Mouse (Mus musculus) liver, embryonic 14.5 days (tissue): ENCODE data around the gene Cldn17. TPM values are rescaled to one million over a fixed set of nuclear protein-coding genes. Genes with fewer than 3 reads are reported as not detected.

ENCODE experiments used
- ATAC-seq: fragments of 200-750 bp; cut with Nextera tagmentation; 2 replicates; pipeline ENCODE4 v1.8.0; 2017; ENCODE audit warnings: moderate number of reproducible peaks, mild to moderate bottlenecking, moderate library complexity; ENCODE audit not compliant: insufficient read depth
- DNase-seq, 3 experiments: peaks; one replicate each; pipeline ENCODE4 v3.0.0-alpha.2; 2012 to 2013; ENCODE audit warnings: low read depth in 3 of 3, low spot score in 3 of 3
- H3K27ac ChIP-seq: fragments of 300-500 bp; sonication (generic); 2 replicates; pipeline ENCODE4 v1.5.1; 2014; ENCODE audit warnings: moderate library complexity, mild to moderate bottlenecking, control low read depth, inconsistent platforms
- H3K27me3 ChIP-seq: fragments of 300-500 bp; sonication (generic); 2 replicates; pipeline ENCODE4 v1.6.1; 2014; ENCODE audit warnings: mild to moderate bottlenecking, low read length, moderate library complexity; ENCODE audit not compliant: control insufficient read depth, insufficient read depth
- H3K36me3 ChIP-seq: fragments of 300-500 bp; sonication (generic); replicated peaks from 2 replicates; pipeline ENCODE4 v1.6.1; 2014; ENCODE audit warnings: low read depth; ENCODE audit not compliant: control insufficient read depth, insufficient read depth
- H3K4me1 ChIP-seq, 2 experiments: fragments of 200-500 bp in 1 of 2; fragments of 300-500 bp in 1 of 2; sonication (generic) in 1 of 2; replicated peaks; 2 replicates each; pipeline ENCODE4 v1.6.1; 2012 to 2014; ENCODE audit warnings: antibody characterized with exemption in 1 of 2, inconsistent platforms in 1 of 2, low read length in 1 of 2; ENCODE audit not compliant: control insufficient read depth in 2 of 2, insufficient read depth in 2 of 2
- H3K4me2 ChIP-seq: fragments of 300-500 bp; sonication (generic); 2 replicates; pipeline ENCODE4 v1.6.1; 2014; ENCODE audit warnings: low read depth, mild to moderate bottlenecking, control low read depth, moderate library complexity
- H3K4me3 ChIP-seq, 2 experiments: fragments of 200-500 bp in 1 of 2; fragments of 300-500 bp in 1 of 2; sonication (generic) in 1 of 2; 2 replicates each; pipeline ENCODE4 v1.5.1; 2012 to 2014; ENCODE audit warnings: low read depth in 2 of 2, low read length in 2 of 2, mild to moderate bottlenecking in 2 of 2, control low read depth in 1 of 2, inconsistent platforms in 1 of 2, moderate library complexity in 1 of 2; ENCODE audit not compliant: insufficient read depth in 1 of 2
- H3K9ac ChIP-seq: fragments of 300-500 bp; sonication (generic); replicated peaks from 2 replicates; pipeline ENCODE4 v1.6.1; 2014; ENCODE audit warnings: mild to moderate bottlenecking, control low read depth, moderate library complexity
- H3K9me3 ChIP-seq: fragments of 300-500 bp; sonication (generic); 2 replicates; pipeline ENCODE4 v1.6.1; 2016; ENCODE audit warnings: low read length, mixed read lengths; ENCODE audit not compliant: control insufficient read depth
- CTCF ChIP-seq: IDR thresholded peaks from 2 replicates; pipeline ENCODE4 v1.5.1; 2016; ENCODE audit warnings: antibody characterized with exemption, low read depth, control low read depth
- EP300 ChIP-seq: IDR thresholded peaks from 2 replicates; pipeline ENCODE4 v1.6.1; 2016; ENCODE audit warnings: antibody characterized with exemption, low read depth
- WGBS: fragments of 180-500 bp; shearing (Covaris S2); extraction: QIAGEN DNeasy Blood & Tissue Kit; methylation state at CpG from one replicate; pipeline ENCODE4 v1.1.7; 2014; ENCODE audit not compliant: insufficient replicate concordance; 5-methylcytosine and 5-hydroxymethylcytosine counted together
- polyA plus RNA-seq, 2 experiments: library from polyadenylated mRNA; depleted of rRNA in 1 of 2; stranded (reverse) in 1 of 2; unstranded in 1 of 2; fragments of >200 nt; fragmentation: Nextera tagmentation in 1 of 2; extraction: Ambion mirVana in 1 of 2; gene quantifications; 2 replicates each; pipeline versions ENCODE4 v1.2.1 to v1.2.3; 2012 to 2014

The Cldn17 gene
- polyA plus RNA-seq, 2 experiments: not detected

DNA sequence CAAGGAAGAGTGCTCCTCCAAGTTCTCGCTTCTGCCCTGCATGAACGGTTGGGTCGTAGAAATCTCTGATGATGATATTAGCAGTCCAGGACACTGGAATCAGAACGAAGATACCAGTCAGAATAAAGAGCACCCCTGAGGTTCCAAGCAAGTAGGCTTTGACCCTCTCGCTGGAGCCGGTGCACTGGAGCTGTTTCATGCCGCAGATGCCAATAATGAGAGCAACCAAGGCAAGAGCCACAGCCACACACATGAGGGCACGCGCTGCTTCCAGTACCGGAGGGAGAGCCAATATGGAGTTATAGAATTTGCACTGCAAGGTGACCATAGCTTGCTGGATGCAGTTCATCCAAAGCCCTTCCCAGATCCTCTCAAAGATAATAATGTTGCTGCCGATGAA is 440 bp downstream of the Cldn17 start:
- Histone ChIP-seq H3K9ac (no peak overlapping the region), H3K36me3 (no peaks in the 10 kb centered on the region), H3K27me3 (no peaks in the 10 kb centered on the region), H3K9me3 (no peaks in the 10 kb centered on the region), H3K4me1 (no peaks in the 10 kb centered on the region), H3K4me3 (no peak overlapping the region), H3K4me2 (no peak overlapping the region), H3K27ac (no peak overlapping the region)
- no peak for ATAC-seq
- TF ChIP-seq CTCF (no peak), EP300 (no peak)
- 75% methylated on average over 11 of the region's 11 CpGs for WGBS
- no peak for DNase-seq

DNA sequence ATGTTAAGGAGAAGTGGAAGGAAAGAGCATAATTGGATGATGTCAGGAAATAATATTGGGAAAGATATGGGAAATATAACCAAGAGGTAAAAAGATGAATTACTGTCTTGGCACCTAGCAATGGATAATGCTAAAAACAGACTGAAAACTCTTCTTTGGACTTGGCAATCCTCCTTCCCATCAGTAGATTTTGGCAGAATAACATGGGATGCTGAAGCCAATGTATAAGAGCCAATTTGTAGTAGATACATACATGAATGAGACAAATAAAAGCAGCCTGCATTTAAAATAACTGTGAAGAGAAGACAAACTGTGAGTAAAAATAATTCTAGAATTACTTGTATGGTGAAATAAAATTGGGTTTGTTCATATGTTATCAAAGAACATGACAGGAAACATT is 18.7 kb downstream of the Cldn17 start:
- no peak for DNase-seq
- no peak overlapping the region for H3K4me2 ChIP-seq
- no peak overlapping the region for H3K9ac ChIP-seq
- no peaks in the 10 kb centered on the region for H3K27me3 ChIP-seq
- H3K36me3 ChIP-seq: no peaks in the 10 kb centered on the region
- no peak overlapping the region for H3K4me3 ChIP-seq
- TF ChIP-seq EP300 (no peak), CTCF (no peak)
- H3K27ac ChIP-seq: no peak overlapping the region
- no peaks in the 10 kb centered on the region for H3K4me1 ChIP-seq
- no peaks in the 10 kb centered on the region for H3K9me3 ChIP-seq
- ATAC-seq: no peak

DNA sequence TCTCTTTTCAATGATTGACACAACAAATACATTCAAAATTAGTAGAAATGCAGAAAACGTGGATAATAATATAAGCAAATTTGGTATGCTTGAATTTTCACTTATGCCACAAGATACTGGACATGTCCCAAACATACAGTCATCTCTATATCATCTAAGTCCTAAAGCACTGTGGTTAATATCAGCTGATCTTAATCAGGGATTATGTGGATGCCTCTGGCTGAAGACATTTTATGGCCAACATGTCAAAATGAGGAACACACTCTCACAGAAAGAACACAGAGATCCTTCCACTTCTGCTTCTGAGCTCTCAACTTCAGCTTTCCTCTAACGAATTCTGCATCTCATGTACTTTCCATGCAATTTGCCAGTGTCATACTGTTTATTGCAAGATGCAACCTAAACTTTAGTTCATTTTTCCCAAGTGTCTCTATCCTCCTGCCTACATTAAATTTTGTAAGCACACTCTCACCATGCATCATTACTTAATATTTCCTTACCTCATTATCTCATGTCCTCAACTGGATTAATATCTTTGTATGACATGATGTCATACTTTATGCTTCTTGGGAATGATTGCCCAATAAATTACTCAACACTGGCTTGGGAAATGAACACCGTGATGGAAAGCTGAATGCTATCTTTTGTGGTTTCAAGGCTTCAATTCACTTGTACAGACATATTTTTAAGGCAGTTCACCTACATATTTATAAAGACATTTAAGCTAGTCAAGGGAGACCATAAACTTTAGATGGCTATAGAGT is 26.6 kb downstream of the Cldn17 start:
- DNase-seq (no peak), ATAC-seq (no peak)
- Histone ChIP-seq H3K4me1 (no peaks in the 10 kb centered on the region), H3K9me3 (no peaks in the 10 kb centered on the region), H3K4me3 (no peak overlapping the region), H3K9ac (no peak overlapping the region), H3K36me3 (no peaks in the 10 kb centered on the region), H3K27me3 (no peaks in the 10 kb centered on the region), H3K4me2 (no peak overlapping the region), H3K27ac (no peak overlapping the region)
- 41% methylated on average over 3 of the region's 3 CpGs for WGBS
- no peak for TF ChIP-seq CTCF
- TF ChIP-seq EP300: no peak

DNA sequence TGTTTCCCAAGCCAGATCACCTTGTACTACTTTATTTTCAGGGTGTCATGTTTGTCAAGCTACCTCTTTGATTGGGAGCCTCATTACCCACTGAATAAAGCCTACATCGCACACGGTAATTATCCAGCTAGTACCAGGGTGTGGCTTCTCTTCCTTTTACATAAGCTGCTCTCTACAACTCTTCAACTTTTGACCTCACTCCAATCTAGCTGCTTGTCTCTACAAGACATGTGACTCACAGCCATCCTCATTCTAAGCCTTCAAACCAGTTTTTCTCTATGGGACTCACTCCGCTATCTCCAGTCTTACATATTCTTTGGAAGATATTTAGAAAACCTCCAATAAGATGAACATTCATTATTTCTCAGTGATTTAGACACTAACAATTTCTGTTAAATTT is 43.5 kb downstream of the Cldn17 start:
- Histone ChIP-seq H3K27ac (no peak overlapping the region), H3K4me3 (no peak overlapping the region), H3K4me2 (no peak overlapping the region), H3K9ac (no peak overlapping the region), H3K27me3 (no peaks in the 10 kb centered on the region), H3K4me1 (no peaks in the 10 kb centered on the region), H3K36me3 (no peaks in the 10 kb centered on the region), H3K9me3 (no peaks in the 10 kb centered on the region)
- DNase-seq (no peak), ATAC-seq (no peak)
- WGBS: 82% methylated on average over 3 of the region's 3 CpGs
- TF ChIP-seq EP300 (no peak), CTCF (no peak)

Other genes starting within 250 kb of the Cldn17 start
- gene Grik1, start 216.7 kb downstream of the Cldn17 start, polyA plus RNA-seq (2012; rRNA removed): 0.01 TPM in 1 of 2 replicates, not detected in the other
- 0.03 TPM in 1 of 2 replicates, not detected in the other for gene Grik1, start 216.7 kb downstream of the Cldn17 start, polyA plus RNA-seq (2014; fragmentation: Nextera tagmentation; extraction: Ambion mirVana)
- 0.02 and 0.15 TPM in 2 replicates for gene Cldn8, start 56.2 kb upstream of the Cldn17 start, polyA plus RNA-seq (2012; rRNA removed)
- 0.05 and 0.06 TPM in 2 replicates for gene Cldn8, start 56.2 kb upstream of the Cldn17 start, polyA plus RNA-seq (2014; fragmentation: Nextera tagmentation; extraction: Ambion mirVana)
- gene Krtap24-1, start 105.3 kb upstream of the Cldn17 start, polyA plus RNA-seq (2012; rRNA removed): not detected in 2 replicates
- gene Krtap24-1, start 105.3 kb upstream of the Cldn17 start, polyA plus RNA-seq (2014; fragmentation: Nextera tagmentation; extraction: Ambion mirVana): not detected in 2 replicates
- gene 2310079G19Rik, start 120.7 kb upstream of the Cldn17 start, polyA plus RNA-seq (2012; rRNA removed): not detected in 2 replicates
- not detected in 2 replicates for gene 2310079G19Rik, start 120.7 kb upstream of the Cldn17 start, polyA plus RNA-seq (2014; fragmentation: Nextera tagmentation; extraction: Ambion mirVana)
- gene Krtap26-1, start 140.8 kb upstream of the Cldn17 start, polyA plus RNA-seq (2012; rRNA removed): not detected in 2 replicates
- gene Krtap26-1, start 140.8 kb upstream of the Cldn17 start, polyA plus RNA-seq (2014; fragmentation: Nextera tagmentation; extraction: Ambion mirVana): not detected in 2 replicates
- gene Krtap27-1, start 164.7 kb upstream of the Cldn17 start, polyA plus RNA-seq (2012; rRNA removed): not detected in 2 replicates
- not detected in 2 replicates for gene Krtap27-1, start 164.7 kb upstream of the Cldn17 start, polyA plus RNA-seq (2014; fragmentation: Nextera tagmentation; extraction: Ambion mirVana)
- not detected in 2 replicates for gene 2310061N02Rik, start 201.0 kb upstream of the Cldn17 start, polyA plus RNA-seq (2012; rRNA removed)
- not detected in 2 replicates for gene 2310061N02Rik, start 201.0 kb upstream of the Cldn17 start, polyA plus RNA-seq (2014; fragmentation: Nextera tagmentation; extraction: Ambion mirVana)
- not detected in 2 replicates for gene Krtap13-1, start 221.9 kb upstream of the Cldn17 start, polyA plus RNA-seq (2012; rRNA removed)
- not detected in 2 replicates for gene Krtap13-1, start 221.9 kb upstream of the Cldn17 start, polyA plus RNA-seq (2014; fragmentation: Nextera tagmentation; extraction: Ambion mirVana)
- gene Krtap13, start 244.7 kb upstream of the Cldn17 start, polyA plus RNA-seq (2012; rRNA removed): not detected in 2 replicates
- not detected in 2 replicates for gene Krtap13, start 244.7 kb upstream of the Cldn17 start, polyA plus RNA-seq (2014; fragmentation: Nextera tagmentation; extraction: Ambion mirVana)